Mouse (Mus musculus) midbrain, postnatal 0 days (tissue): ENCODE data around the gene Adora2a. TPM values are rescaled to one million over a fixed set of nuclear protein-coding genes. Genes with fewer than 3 reads are reported as not detected.

Experiments
- ATAC-seq: fragments of 200-750 bp; cut with Nextera tagmentation; 2 replicates; pipeline ENCODE4 v1.8.0; 2017; ENCODE audit warnings: moderate number of reproducible peaks, mild to moderate bottlenecking, moderate TSS enrichment, moderate library complexity; ENCODE audit not compliant: low FRiP score
- DNase-seq: peaks from one replicate; pipeline ENCODE4 v3.0.0-alpha.2; 2015; ENCODE audit warnings: low spot score
- H3K27ac ChIP-seq: fragments of 300-500 bp; sonication (generic); 2 replicates; pipeline ENCODE4 v1.5.1; 2014; ENCODE audit warnings: low read depth, mild to moderate bottlenecking, low read length, mixed read lengths
- H3K27me3 ChIP-seq: fragments of 300-500 bp; sonication (generic); 2 replicates; pipeline ENCODE4 v1.6.1; 2014; ENCODE audit warnings: low read length, control low read depth, mixed read lengths; ENCODE audit not compliant: insufficient read depth
- H3K36me3 ChIP-seq: fragments of 300-500 bp; sonication (generic); 2 replicates; pipeline ENCODE4 v1.6.1; 2014; ENCODE audit warnings: low read length, control low read depth, mixed read lengths; ENCODE audit not compliant: insufficient read depth
- H3K4me1 ChIP-seq: fragments of 300-500 bp; sonication (generic); 2 replicates; pipeline ENCODE4 v1.6.1; 2014; ENCODE audit warnings: mild to moderate bottlenecking, control low read depth, antibody characterized with exemption, low read length, mixed read lengths; ENCODE audit not compliant: insufficient read depth
- H3K4me2 ChIP-seq: fragments of 300-500 bp; sonication (generic); 2 replicates; pipeline ENCODE4 v1.6.1; 2014; ENCODE audit warnings: low read depth, mild to moderate bottlenecking, low read length, mixed read lengths; ENCODE audit not compliant: poor library complexity, severe bottlenecking
- H3K4me3 ChIP-seq: fragments of 300-500 bp; sonication (generic); 2 replicates; pipeline ENCODE4 v1.5.1; 2014; ENCODE audit warnings: low read depth, mild to moderate bottlenecking, low read length, moderate library complexity
- H3K9ac ChIP-seq: fragments of 300-500 bp; sonication (generic); replicated peaks from 2 replicates; pipeline ENCODE4 v1.6.1; 2014; ENCODE audit warnings: mild to moderate bottlenecking, low read length, moderate library complexity, mixed read lengths; ENCODE audit not compliant: poor library complexity, severe bottlenecking
- H3K9me3 ChIP-seq: fragments of 300-500 bp; sonication (generic); 2 replicates; pipeline ENCODE4 v1.6.1; 2016; ENCODE audit warnings: low read length, control low read depth
- CTCF ChIP-seq: IDR thresholded peaks from 2 replicates; pipeline ENCODE4 v1.5.1; 2016; ENCODE audit warnings: antibody characterized with exemption, mild to moderate bottlenecking
- WGBS: fragments of 180-500 bp; shearing (Covaris S2); extraction: QIAGEN DNeasy Blood & Tissue Kit; methylation state at CpG from one replicate; pipeline ENCODE4 v1.1.7; 2014; 5-methylcytosine and 5-hydroxymethylcytosine counted together
- polyA plus RNA-seq: library from polyadenylated mRNA; unstranded; fragments of >200 nt; fragmentation: Nextera tagmentation; extraction: Ambion mirVana; gene quantifications from 2 replicates; pipeline ENCODE4 v1.2.1, GENCODE M21; 2015
- total RNA-seq: library from RNA; depleted of rRNA; stranded (reverse); fragments of >200 nt; gene quantifications from 2 replicates; pipeline ENCODE4 v1.2.3, GENCODE M21; 2014

Gene Adora2a
- total and polyA plus RNA-seq, 2 experiments from 2014 or later = 1.7 to 4.3 TPM

GRCm38 (mm10) chr10:75315756-75316155, 921 bp upstream of the Adora2a start:
- Histone ChIP-seq H3K36me3 (peaks cover 15% of the 10 kb centered on the region), H3K4me2 (no peak overlapping the region), H3K27ac (no peak overlapping the region), H3K27me3 (peaks cover 33% of the 10 kb centered on the region), H3K9ac (no peak overlapping the region), H3K4me1 (no peaks in the 10 kb centered on the region), H3K4me3 (no peak overlapping the region), H3K9me3 (no peaks in the 10 kb centered on the region)
- WGBS = 70% methylated on average over 8 of the region's 8 CpGs
- DNase-seq (peak; percentile 48), ATAC-seq (no peak)
- no peak for TF ChIP-seq CTCF

- TF ChIP-seq CTCF = no peak
- H3K27ac ChIP-seq = no peak overlapping the region
- peak overlapping the region; percentile 46 for H3K4me2 ChIP-seq
- H3K36me3 ChIP-seq = peaks cover 8% of the 10 kb centered on the region
- H3K9ac ChIP-seq = no peak overlapping the region
- ATAC-seq (no peak), DNase-seq (no peak)
- H3K9me3 ChIP-seq = no peaks in the 10 kb centered on the region
- peak overlapping the region; percentile 31 for H3K4me3 ChIP-seq
- peaks cover 33% of the 10 kb centered on the region for H3K27me3 ChIP-seq
- no peaks in the 10 kb centered on the region for H3K4me1 ChIP-seq
- WGBS = 4% methylated on average over 7 of the region's 9 CpGs
These were observed 205 bp upstream of the Adora2a start for GRCm38 (mm10) chr10:75316472-75316871.

DNA sequence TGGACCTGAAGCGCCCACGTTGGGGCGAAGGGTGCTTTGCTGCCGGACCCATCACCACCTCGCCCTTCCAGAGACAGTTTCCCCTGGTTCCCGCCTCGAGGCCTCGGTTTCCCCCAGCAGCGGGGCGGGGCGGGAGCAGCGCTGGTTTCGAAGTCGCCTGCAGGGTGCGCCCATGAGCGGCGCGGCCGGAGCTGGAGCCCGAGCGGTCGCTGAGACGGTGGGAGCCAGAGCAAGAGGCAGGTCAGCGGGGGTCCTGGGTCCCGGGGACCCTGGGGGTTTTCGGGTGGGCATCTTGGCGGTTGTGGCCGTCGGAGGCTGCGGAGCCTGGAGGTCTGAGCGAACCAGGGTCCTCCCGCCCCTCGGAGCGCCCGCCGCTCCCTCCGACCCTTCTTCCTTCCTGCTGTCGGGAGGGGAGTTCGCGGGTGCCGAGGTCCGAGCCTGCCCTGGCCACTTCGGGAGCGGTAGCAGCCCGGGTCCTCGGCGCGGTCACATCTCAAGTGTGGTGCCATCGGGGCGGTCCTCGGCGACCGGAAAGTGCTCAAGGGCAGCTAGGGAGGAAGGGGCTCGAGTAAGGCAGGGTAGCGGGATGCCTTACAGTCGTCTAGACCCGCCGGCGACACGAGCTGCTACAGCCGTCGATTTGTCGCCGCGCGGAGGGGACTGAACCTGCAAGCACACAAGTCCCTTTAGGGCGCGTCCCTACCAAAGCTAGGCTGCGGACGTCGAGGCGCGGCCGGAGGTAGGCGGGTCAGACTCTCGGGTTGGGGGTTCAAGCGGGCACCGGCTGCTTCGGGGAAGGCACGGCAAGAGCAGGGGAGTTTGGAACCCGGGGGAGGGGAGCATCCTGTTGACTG, 458 bp downstream of the Adora2a start:
- Histone ChIP-seq H3K4me3 (peak overlapping the region; percentile 31), H3K9ac (0 out of 2 replicates have a peak overlapping the region, but pooled peaks have one; percentile 24), H3K4me1 (no peaks in the 10 kb centered on the region), H3K27me3 (peaks cover 33% of the 10 kb centered on the region), H3K36me3 (peaks cover 3% of the 10 kb centered on the region; the same call in 1 of the 2 replicates), H3K9me3 (no peaks in the 10 kb centered on the region), H3K27ac (no peak overlapping the region), H3K4me2 (peak overlapping the region; percentile 46)
- 1% methylated on average over 65 of the region's 81 CpGs for WGBS
- TF ChIP-seq CTCF = peak; percentile 73
- peak; percentile 26 for DNase-seq
- peak; percentile 59; the same call in 1 of the 2 replicates for ATAC-seq

GRCm38 (mm10) chr10:75318206-75318605, 1.5 kb downstream of the Adora2a start:
- Histone ChIP-seq H3K9ac (no peak overlapping the region), H3K36me3 (no peaks in the 10 kb centered on the region), H3K4me1 (no peaks in the 10 kb centered on the region), H3K27ac (no peak overlapping the region), H3K9me3 (no peaks in the 10 kb centered on the region), H3K4me3 (peak overlapping the region; percentile 3; the same call in 1 of the 2 replicates), H3K4me2 (peak overlapping the region; percentile 46; the same call in 1 of the 2 replicates), H3K27me3 (peaks cover 33% of the 10 kb centered on the region)
- no peak for DNase-seq
- WGBS = 81% methylated on average over 6 of the region's 6 CpGs
- no peak for ATAC-seq
- TF ChIP-seq CTCF = no peak

DNA sequence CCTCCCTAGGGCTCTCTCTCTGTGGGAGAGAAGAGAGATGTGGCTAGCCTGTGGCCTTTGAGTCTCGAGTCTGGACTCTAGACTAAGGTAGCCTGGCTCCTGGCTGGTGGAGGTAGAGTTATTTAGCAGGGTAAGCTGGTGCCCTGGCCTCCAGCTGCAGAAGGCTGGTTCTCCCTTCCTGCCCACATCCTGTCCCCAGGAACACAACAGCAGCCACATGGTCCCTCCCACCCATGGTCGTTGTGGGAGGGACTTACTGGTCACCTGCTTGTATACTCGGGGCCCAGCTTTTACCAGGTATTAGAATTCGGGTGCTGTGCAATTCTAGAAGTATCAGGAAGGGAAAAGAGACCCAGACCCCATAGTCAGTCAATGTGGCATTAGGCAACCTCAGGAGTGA, 3.6 kb downstream of the Adora2a start:
- no peak for DNase-seq
- Histone ChIP-seq H3K27ac (no peak overlapping the region), H3K4me1 (no peaks in the 10 kb centered on the region), H3K27me3 (peaks cover 33% of the 10 kb centered on the region), H3K4me3 (no peak overlapping the region), H3K36me3 (no peaks in the 10 kb centered on the region), H3K9me3 (no peaks in the 10 kb centered on the region), H3K9ac (no peak overlapping the region), H3K4me2 (no peak overlapping the region)
- no peak for ATAC-seq
- TF ChIP-seq CTCF = no peak
- 60% methylated on average over 4 of the region's 4 CpGs for WGBS

DNA sequence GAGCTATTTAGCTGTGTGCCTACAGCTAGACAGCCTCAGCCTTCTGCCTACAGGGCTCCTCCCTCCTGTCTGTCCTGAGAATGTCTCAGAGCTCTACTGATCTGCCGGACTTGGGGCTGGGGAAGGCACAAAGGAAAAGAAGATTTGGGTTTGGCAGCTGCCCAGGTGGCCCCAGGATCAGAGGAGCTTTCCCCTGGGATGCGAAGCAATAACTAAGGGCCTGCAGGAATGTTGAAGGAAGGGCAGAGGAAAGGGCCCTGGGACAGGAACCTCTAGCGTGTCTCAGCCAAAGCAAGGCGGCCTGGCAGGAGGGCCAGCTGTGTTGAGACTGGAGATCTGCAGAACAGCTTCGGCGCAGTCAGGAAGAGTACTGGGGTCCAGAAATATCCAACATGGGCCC, 6.3 kb downstream of the Adora2a start:
- Histone ChIP-seq H3K27me3 (peaks cover 15% of the 10 kb centered on the region), H3K36me3 (no peaks in the 10 kb centered on the region), H3K4me3 (no peak overlapping the region), H3K9ac (no peak overlapping the region), H3K4me2 (no peak overlapping the region), H3K9me3 (no peaks in the 10 kb centered on the region), H3K4me1 (no peaks in the 10 kb centered on the region), H3K27ac (no peak overlapping the region)
- WGBS = 45% methylated on average over 6 of the region's 6 CpGs
- TF ChIP-seq CTCF = no peak
- DNase-seq (no peak), ATAC-seq (no peak)
